Mouse (Mus musculus) embryonic facial prominence, embryonic 11.5 days (tissue): ENCODE results near the gene Cacna1e. TPM values are rescaled to one million over a fixed set of nuclear protein-coding genes. Genes with fewer than 3 reads are reported as not detected.

ENCODE experiments used
- ATAC-seq: fragments of 200-750 bp; cut with Nextera tagmentation; replicated peaks from 2 replicates; pipeline ENCODE4 v1.8.0; 2017; ENCODE audit warnings: low read depth; ENCODE audit not compliant: insufficient number of reproducible peaks, low FRiP score, low TSS enrichment
- DNase-seq: peaks from one replicate; pipeline ENCODE4 v3.0.0-alpha.2; 2015; ENCODE audit warnings: low spot score
- H3K27ac ChIP-seq: fragments of 300-500 bp; sonication (generic); replicated peaks from 2 replicates; pipeline ENCODE4 v1.5.1; 2014; ENCODE audit warnings: mild to moderate bottlenecking, low read depth, low read length, control low read depth
- H3K27me3 ChIP-seq: fragments of 300-500 bp; sonication (generic); 2 replicates; pipeline ENCODE4 v1.6.1; 2014; ENCODE audit warnings: mild to moderate bottlenecking, low read length, moderate library complexity, mixed read lengths; ENCODE audit not compliant: control insufficient read depth, insufficient read depth
- H3K36me3 ChIP-seq: fragments of 300-500 bp; sonication (generic); replicated peaks from 2 replicates; pipeline ENCODE4 v1.6.1; 2014; ENCODE audit warnings: low read depth, mild to moderate bottlenecking, low read length, moderate library complexity, mixed read lengths; ENCODE audit not compliant: control insufficient read depth, insufficient read depth
- H3K4me1 ChIP-seq: fragments of 300-500 bp; sonication (generic); 2 replicates; pipeline ENCODE4 v1.6.1; 2014; ENCODE audit warnings: low read length, mixed read lengths; ENCODE audit not compliant: control insufficient read depth, insufficient read depth
- H3K4me2 ChIP-seq: fragments of 300-500 bp; sonication (generic); 2 replicates; pipeline ENCODE4 v1.6.1; 2014; ENCODE audit warnings: low read depth, mild to moderate bottlenecking, control low read depth, low read length, moderate library complexity
- H3K4me3 ChIP-seq: fragments of 300-500 bp; sonication (generic); 2 replicates; pipeline ENCODE4 v1.5.1; 2014; ENCODE audit warnings: low read depth, low read length, control low read depth
- H3K9ac ChIP-seq: fragments of 300-500 bp; sonication (generic); replicated peaks from 2 replicates; pipeline ENCODE4 v1.6.1; 2014; ENCODE audit warnings: mild to moderate bottlenecking, control low read depth, low read length
- H3K9me3 ChIP-seq: fragments of 300-500 bp; sonication (generic); replicated peaks from 2 replicates; pipeline ENCODE4 v1.6.1; 2016; ENCODE audit warnings: mild to moderate bottlenecking, low read length, inconsistent platforms, mixed read lengths; ENCODE audit not compliant: control insufficient read depth
- WGBS: fragments of 180-500 bp; shearing (Covaris S2); extraction: QIAGEN DNeasy Blood & Tissue Kit; methylation state at CpG from one replicate; pipeline ENCODE4 v1.1.7; 2014; 5-methylcytosine and 5-hydroxymethylcytosine counted together
- polyA plus RNA-seq: library from polyadenylated mRNA; unstranded; fragments of >200 nt; fragmentation: Nextera tagmentation; extraction: Ambion mirVana; gene quantifications from 2 replicates; pipeline ENCODE4 v1.2.1, GENCODE M21; 2014

Gene Cacna1e
- polyA plus RNA-seq, 1 experiment from 2014 or later = 0.74 TPM

DNA sequence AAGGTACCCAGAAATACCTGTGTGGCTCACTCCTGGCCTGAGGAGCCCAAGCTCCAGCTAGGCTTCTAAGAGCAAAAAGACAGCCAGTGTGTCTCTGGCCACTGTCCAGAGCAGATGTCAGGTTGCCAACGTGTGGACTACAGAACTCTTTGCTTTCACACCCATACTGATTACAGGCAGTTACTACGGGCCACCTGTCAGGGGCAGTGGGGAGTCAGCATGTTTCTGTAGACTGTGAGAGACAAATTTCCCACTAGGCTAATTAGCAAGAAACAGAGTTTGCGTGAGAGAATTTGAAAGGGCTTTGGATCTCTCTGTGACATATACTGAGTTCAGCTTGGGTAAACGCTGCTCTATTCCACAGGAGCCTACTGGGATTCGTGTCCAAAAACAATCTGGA is 466.0 kb downstream of the Cacna1e start:
- Histone ChIP-seq H3K4me1 (no peaks in the 10 kb centered on the region), H3K9ac (no peak overlapping the region), H3K9me3 (no peaks in the 10 kb centered on the region), H3K4me2 (no peak overlapping the region), H3K27me3 (no peaks in the 10 kb centered on the region), H3K27ac (no peak overlapping the region), H3K36me3 (no peaks in the 10 kb centered on the region), H3K4me3 (no peak overlapping the region)
- ATAC-seq (no peak), DNase-seq (no peak)
- WGBS = 74% methylated on average over 5 of the region's 5 CpGs

GRCm38 (mm10) chr1:154416384-154417155 is 467.7 kb downstream of the Cacna1e start:
- Histone ChIP-seq H3K4me2 (no peak overlapping the region), H3K27ac (no peak overlapping the region), H3K9ac (no peak overlapping the region), H3K27me3 (no peaks in the 10 kb centered on the region), H3K9me3 (no peaks in the 10 kb centered on the region), H3K4me1 (no peaks in the 10 kb centered on the region), H3K36me3 (no peaks in the 10 kb centered on the region), H3K4me3 (no peak overlapping the region)
- peak; percentile 70 for ATAC-seq
- WGBS = 46% methylated on average over 20 of the region's 20 CpGs
- peak; percentile 27 for DNase-seq

GRCm38 (mm10) chr1:154415826-154416225 is 468.5 kb downstream of the Cacna1e start:
- Histone ChIP-seq H3K9ac (no peak overlapping the region), H3K27ac (no peak overlapping the region), H3K4me3 (no peak overlapping the region), H3K27me3 (no peaks in the 10 kb centered on the region), H3K9me3 (no peaks in the 10 kb centered on the region), H3K36me3 (no peaks in the 10 kb centered on the region), H3K4me2 (no peak overlapping the region), H3K4me1 (no peaks in the 10 kb centered on the region)
- WGBS = 65% methylated on average over 10 of the region's 10 CpGs
- ATAC-seq (no peak), DNase-seq (no peak)

DNA sequence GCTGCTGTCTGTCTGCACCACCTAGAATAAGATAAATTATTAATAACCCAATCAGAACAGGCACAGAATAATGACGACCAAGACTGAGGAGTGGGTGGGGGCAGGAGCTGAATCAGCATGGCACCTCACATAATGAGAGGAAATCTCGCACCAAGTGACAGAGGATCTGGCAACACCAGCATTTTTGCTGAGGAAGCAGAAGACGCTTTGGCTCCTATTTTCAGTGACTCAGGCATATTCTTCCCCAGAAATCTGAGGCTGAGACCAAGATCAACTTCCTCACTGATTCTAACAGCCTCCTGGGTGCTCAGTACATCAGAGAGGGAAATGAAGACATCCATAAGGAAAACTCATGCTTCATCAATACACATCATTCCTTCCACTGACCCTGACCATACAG is 471.2 kb downstream of the Cacna1e start:
- H3K4me1 ChIP-seq = no peaks in the 10 kb centered on the region
- H3K4me2 ChIP-seq = no peak overlapping the region
- no peaks in the 10 kb centered on the region for H3K36me3 ChIP-seq
- no peak overlapping the region for H3K27ac ChIP-seq
- no peak overlapping the region for H3K4me3 ChIP-seq
- no peak for ATAC-seq
- H3K9me3 ChIP-seq = no peaks in the 10 kb centered on the region
- H3K9ac ChIP-seq = no peak overlapping the region
- WGBS = 77% methylated on average over 3 of the region's 3 CpGs
- no peaks in the 10 kb centered on the region for H3K27me3 ChIP-seq
- no peak for DNase-seq

DNA sequence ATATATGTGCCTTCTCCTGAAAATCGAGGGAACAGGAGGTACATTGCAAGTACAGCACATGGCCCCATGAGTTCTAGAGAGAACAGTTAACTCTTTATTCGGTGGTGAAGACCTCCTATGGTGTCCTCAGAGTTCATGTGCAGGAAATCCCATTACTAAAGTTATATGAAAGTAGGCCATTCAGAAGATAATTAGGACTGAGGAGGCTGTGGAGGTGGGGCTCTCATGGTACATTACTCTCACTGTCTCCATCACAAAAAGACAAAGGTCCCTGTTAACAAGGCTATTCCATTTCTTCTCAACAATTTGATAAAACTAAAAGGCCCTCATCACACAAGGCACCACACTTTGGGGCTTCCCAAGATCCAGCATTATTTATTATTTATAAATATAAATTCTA is 475.2 kb downstream of the Cacna1e start:
- Histone ChIP-seq H3K4me3 (no peak overlapping the region), H3K27ac (no peak overlapping the region), H3K9ac (no peak overlapping the region), H3K27me3 (no peaks in the 10 kb centered on the region), H3K36me3 (no peaks in the 10 kb centered on the region), H3K9me3 (no peaks in the 10 kb centered on the region), H3K4me2 (no peak overlapping the region), H3K4me1 (no peaks in the 10 kb centered on the region)
- WGBS = 79% methylated on average over 2 of the region's 2 CpGs
- no peak for ATAC-seq
- no peak for DNase-seq

DNA sequence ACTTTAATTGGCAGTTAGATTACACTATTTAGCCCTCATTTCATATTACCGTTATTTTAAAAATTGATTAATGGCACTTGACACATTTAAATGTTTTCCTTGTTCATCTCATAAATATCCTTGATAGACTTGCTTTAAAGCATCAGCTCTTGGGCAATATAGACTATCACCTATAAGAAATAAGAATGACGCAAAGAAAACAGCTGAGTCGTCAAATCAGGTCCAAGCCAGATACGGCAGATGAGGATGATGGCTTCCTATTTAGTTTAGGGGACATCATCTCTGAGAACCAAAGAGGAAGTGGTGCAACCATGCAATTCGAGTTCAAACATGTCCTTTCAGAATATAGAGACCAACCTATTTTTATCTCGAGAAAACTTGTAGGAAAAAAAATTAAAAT is 492.3 kb downstream of the Cacna1e start:
- no peak overlapping the region for H3K4me3 ChIP-seq
- no peaks in the 10 kb centered on the region for H3K36me3 ChIP-seq
- no peaks in the 10 kb centered on the region for H3K4me1 ChIP-seq
- H3K9me3 ChIP-seq = no peaks in the 10 kb centered on the region
- 87% methylated on average over 6 of the region's 6 CpGs for WGBS
- no peak overlapping the region for H3K27ac ChIP-seq
- no peak for DNase-seq
- no peak overlapping the region for H3K9ac ChIP-seq
- ATAC-seq = no peak
- no peaks in the 10 kb centered on the region for H3K27me3 ChIP-seq
- H3K4me2 ChIP-seq = no peak overlapping the region

Other genes with a start within 250 kb of the Cacna1e start
- 16.4 and 19.0 TPM in 2 replicates for gene Ier5, start 215.1 kb upstream of the Cacna1e start, polyA plus RNA-seq